Mouse (Mus musculus) stomach, embryonic 15.5 days (tissue): Measurements from ENCODE around the gene Bet1. TPM values are rescaled to one million over a fixed set of nuclear protein-coding genes. Genes with fewer than 3 reads are reported as not detected.

Source experiments
- ATAC-seq: fragments of 200-750 bp; cut with Nextera tagmentation; 2 replicates; pipeline ENCODE4 v1.8.0; 2017; ENCODE audit warnings: low read depth, moderate number of reproducible peaks, moderate TSS enrichment; ENCODE audit not compliant: insufficient read depth, low FRiP score
- H3K27ac ChIP-seq: fragments of 300-500 bp; sonication (generic); 2 replicates; pipeline ENCODE4 v1.5.1; 2015; ENCODE audit warnings: mild to moderate bottlenecking, inconsistent platforms
- H3K27me3 ChIP-seq: fragments of 300-500 bp; sonication (generic); replicated peaks from 2 replicates; pipeline ENCODE4 v1.6.1; 2015; ENCODE audit warnings: inconsistent platforms
- H3K36me3 ChIP-seq: fragments of 300-500 bp; sonication (generic); 2 replicates; pipeline ENCODE4 v1.6.1; 2015; ENCODE audit warnings: inconsistent platforms
- H3K4me1 ChIP-seq: fragments of 300-500 bp; sonication (generic); 2 replicates; pipeline ENCODE4 v1.6.1; 2015; ENCODE audit warnings: inconsistent platforms
- H3K4me2 ChIP-seq: fragments of 300-500 bp; sonication (generic); 2 replicates; pipeline ENCODE4 v1.6.1; 2015; ENCODE audit warnings: mild to moderate bottlenecking, inconsistent platforms
- H3K4me3 ChIP-seq: fragments of 300-500 bp; sonication (generic); replicated peaks from 2 replicates; pipeline ENCODE4 v1.5.1; 2015; ENCODE audit warnings: inconsistent platforms
- H3K9ac ChIP-seq: fragments of 300-500 bp; sonication (generic); 2 replicates; pipeline ENCODE4 v1.6.1; 2015; ENCODE audit warnings: inconsistent platforms
- H3K9me3 ChIP-seq: fragments of 300-500 bp; sonication (generic); 2 replicates; pipeline ENCODE4 v1.6.1; 2016; ENCODE audit warnings: inconsistent platforms
- WGBS: fragments of 180-500 bp; shearing (Covaris S2); methylation state at CpG from one replicate; pipeline ENCODE4 v1.1.7; 2015; 5-methylcytosine and 5-hydroxymethylcytosine counted together
- polyA plus RNA-seq: library from polyadenylated mRNA; unstranded; fragments of >200 nt; fragmentation: Nextera tagmentation; extraction: Ambion mirVana; gene quantifications from 2 replicates; pipeline ENCODE4 v1.2.1, GENCODE M21; 2015

Gene Bet1
- polyA plus RNA-seq: 76.0 and 76.9 TPM in 2 replicates

DNA sequence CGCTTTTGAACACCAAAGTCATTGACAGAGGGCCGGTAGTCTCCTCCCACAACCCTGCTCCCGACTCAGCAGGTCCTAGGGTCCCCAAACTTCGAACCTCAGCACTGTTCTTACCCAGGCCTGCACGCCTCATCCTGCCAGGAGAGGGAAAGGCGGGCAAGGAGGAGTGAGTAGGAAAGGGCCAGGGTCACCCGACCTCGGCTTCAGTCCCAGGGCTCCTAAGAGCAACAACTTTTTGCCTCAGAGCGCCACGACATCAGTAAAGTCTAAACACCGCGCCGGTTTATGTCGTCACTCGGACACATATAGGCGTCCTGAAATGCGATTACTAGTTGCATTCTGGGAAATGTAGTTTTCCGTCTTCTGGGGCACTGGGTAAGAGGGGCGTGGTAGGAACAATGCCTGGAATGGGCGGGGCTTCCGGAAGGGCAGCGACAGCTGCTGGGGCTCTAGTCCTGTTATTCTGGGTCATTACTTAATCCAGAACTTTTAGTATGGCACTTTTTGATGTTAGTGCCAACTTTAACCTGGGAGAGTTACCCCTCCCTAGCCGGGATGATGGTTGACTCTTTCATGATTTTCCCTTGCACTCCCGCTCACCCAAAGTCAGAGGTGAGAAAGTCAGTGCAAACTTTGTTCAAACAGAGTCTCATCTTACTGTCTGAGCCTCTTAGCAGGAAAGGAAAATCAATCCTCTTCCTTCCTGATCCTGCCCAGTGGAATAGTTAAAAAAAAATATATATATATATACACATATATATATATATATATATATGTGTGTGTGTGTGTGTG lies at the start of gene Bet1:
Gene Bet1, minus strand, starts transcription at position 310 of the 792 bp plus-strand sequence.
- Histone ChIP-seq H3K27me3 (no peaks in the 10 kb centered on the region), H3K36me3 (no peaks in the 10 kb centered on the region), H3K4me1 (0 out of 2 replicates have a peak, but pooled peaks cover 3% of the 10 kb centered on the region), H3K4me3 (peak within 1 kb of the TSS; percentile 87), H3K9me3 (no peaks in the 10 kb centered on the region), H3K9ac (peak within 1 kb of the TSS; percentile 67), H3K27ac (peak within 1 kb of the TSS; percentile 68), H3K4me2 (peak within 1 kb of the TSS; percentile 64)
- WGBS: under 1% methylated on average over 24 of the region's 24 CpGs
- ATAC-seq: peak; percentile 100

DNA sequence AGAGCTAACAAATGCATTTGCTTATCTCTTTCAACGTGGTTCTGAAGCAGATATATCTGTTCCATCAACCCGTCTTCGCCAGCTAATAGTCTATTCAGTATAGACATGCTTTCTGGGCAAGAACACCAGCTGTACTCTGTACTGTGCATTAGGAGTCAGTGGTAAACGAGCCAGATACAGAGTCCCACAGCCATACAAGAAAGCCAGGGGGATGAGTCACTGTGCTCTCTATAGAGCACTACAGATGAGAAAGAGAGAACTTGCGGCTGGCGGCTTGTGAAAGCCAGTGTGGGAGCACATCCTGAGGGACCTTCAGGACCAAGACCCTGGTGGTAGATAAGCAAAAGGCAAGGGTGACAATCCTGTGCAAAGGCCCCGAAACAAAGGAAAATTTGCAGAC lies 45.5 kb upstream of the Bet1 start:
- 64% methylated on average over 7 of the region's 7 CpGs for WGBS
- Histone ChIP-seq H3K27me3 (no peaks in the 10 kb centered on the region), H3K36me3 (no peaks in the 10 kb centered on the region), H3K27ac (no peak overlapping the region), H3K4me3 (no peak overlapping the region), H3K4me2 (no peak overlapping the region), H3K4me1 (no peaks in the 10 kb centered on the region), H3K9ac (no peak overlapping the region), H3K9me3 (no peaks in the 10 kb centered on the region)
- no peak for ATAC-seq

DNA sequence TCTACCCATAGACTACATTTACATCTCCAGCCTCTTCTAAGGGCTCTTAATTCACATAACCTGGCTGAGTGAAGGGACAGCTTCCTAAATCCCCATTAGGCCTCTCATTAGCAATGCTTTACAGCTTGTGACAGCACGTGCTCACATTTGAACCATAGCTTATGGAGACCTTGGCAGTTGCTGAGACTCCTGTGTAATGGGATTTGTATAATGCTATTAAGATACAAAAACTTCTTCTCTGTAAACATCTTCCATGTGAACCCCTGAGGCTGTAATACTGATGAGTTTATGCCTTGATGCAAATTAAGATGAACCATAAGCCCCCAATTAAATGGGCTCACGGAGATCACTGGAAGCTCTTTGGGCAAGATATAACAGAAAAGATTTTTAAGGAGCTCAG lies 44.4 kb upstream of the Bet1 start:
- no peak overlapping the region for H3K4me2 ChIP-seq
- WGBS: 62% methylated on average over 2 of the region's 2 CpGs

DNA sequence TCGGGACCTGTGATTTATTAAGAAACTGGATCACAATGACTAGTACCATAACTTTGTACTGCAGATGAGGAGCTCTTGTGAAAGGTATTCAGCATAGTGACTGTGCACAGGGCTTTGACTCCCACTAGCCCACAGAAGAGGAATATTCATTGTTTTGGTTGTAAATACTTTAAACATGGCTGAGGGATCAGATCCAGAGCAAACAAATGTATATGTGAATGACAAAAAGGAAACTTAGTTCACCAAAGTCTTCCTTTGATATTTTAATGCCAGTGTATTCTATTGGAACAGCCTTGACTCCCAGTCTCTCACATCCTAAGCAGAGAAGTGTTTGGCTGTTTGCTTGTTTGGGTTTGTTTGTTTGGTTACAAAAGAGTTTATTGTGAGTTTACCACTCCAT lies 31.8 kb upstream of the Bet1 start:
- H3K27ac ChIP-seq: no peak overlapping the region
- H3K36me3 ChIP-seq: no peaks in the 10 kb centered on the region
- H3K9me3 ChIP-seq: no peaks in the 10 kb centered on the region
- no peak overlapping the region for H3K4me3 ChIP-seq
- H3K4me1 ChIP-seq: no peaks in the 10 kb centered on the region
- no peak overlapping the region for H3K4me2 ChIP-seq
- H3K27me3 ChIP-seq: no peaks in the 10 kb centered on the region
- WGBS: 74% methylated on average over 1 of the region's 1 CpGs
- H3K9ac ChIP-seq: no peak overlapping the region
- ATAC-seq: no peak

More for the DNA sequence above, 44.4 kb upstream of the Bet1 start:
- no peaks in the 10 kb centered on the region for H3K36me3 ChIP-seq
- no peak overlapping the region for H3K9ac ChIP-seq
- no peak for ATAC-seq
- H3K4me1 ChIP-seq: no peaks in the 10 kb centered on the region
- H3K27ac ChIP-seq: no peak overlapping the region
- no peaks in the 10 kb centered on the region for H3K9me3 ChIP-seq
- no peaks in the 10 kb centered on the region for H3K27me3 ChIP-seq
- H3K4me3 ChIP-seq: no peak overlapping the region

DNA sequence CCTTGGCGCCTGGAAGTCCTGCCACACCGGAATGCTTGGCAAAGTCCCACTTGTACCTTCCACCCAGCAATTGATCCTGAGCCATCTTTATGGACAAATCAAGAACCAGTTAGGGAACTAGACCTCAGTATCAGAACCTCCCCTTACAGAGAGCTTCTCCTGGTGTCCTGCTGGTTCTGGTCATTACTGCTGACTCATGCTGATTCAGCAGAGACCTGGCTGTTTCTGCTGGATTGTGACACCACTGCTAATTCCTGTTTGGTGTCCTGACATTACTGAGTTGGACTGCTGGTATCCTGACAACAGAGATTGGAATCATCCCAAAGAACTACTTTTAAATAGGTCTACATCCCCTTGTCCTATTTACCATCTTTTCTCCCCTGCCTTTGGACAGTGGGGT lies 3.7 kb upstream of the Bet1 start:
- H3K27ac ChIP-seq: no peak overlapping the region
- no peaks in the 10 kb centered on the region for H3K27me3 ChIP-seq
- H3K9ac ChIP-seq: no peak overlapping the region
- no peaks in the 10 kb centered on the region for H3K36me3 ChIP-seq
- H3K4me2 ChIP-seq: no peak overlapping the region
- no peak overlapping the region for H3K4me3 ChIP-seq
- 0 out of 2 replicates have a peak, but pooled peaks cover under 1% of the 10 kb centered on the region for H3K4me1 ChIP-seq
- WGBS: 83% methylated on average over 2 of the region's 2 CpGs
- no peak for ATAC-seq
- H3K9me3 ChIP-seq: no peaks in the 10 kb centered on the region

DNA sequence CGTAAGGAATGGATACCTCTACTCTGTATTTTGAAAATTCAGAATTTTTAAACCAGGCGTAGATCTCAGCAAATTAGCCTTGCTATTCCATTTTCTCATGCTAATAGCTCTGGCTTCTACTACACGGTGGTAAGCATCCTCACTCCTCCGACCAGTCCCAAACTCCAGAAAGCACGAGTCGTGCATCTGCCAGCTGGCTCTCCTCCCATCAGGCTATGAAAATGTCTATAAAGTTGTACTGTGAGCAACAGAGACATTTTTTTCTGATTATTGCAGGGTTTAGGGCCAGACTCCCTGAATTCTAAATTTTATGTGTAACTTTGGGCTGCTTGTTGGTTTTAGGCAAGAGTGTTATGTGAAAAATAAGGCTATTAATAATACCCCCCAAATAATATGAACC lies 14.5 kb downstream of the Bet1 start:
- Histone ChIP-seq H3K36me3 (no peaks in the 10 kb centered on the region), H3K27me3 (no peaks in the 10 kb centered on the region), H3K9ac (no peak overlapping the region), H3K27ac (no peak overlapping the region), H3K4me2 (no peak overlapping the region), H3K4me3 (no peak overlapping the region), H3K9me3 (no peaks in the 10 kb centered on the region), H3K4me1 (no peaks in the 10 kb centered on the region)
- WGBS: 68% methylated on average over 6 of the region's 6 CpGs
- no peak for ATAC-seq

DNA sequence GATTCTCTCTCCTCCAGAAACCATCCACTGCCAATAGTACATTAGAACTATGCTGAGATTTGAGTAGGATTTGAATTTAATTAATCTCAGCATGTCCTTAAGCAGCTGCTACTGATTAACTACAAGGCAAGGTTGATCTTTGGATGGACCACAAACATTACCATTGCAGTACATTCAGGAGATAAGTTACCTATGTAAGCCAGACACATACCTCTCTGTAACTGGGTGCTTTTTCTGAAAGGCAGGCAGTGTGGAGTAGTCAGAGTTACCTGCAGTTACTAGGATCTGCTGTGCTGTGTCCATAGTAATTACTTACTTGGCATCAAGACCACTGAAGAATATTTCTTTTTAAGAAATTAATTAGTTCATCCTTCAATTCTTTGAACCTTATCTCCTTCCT lies 17.1 kb downstream of the Bet1 start:
- no peaks in the 10 kb centered on the region for H3K36me3 ChIP-seq
- no peak for ATAC-seq
- H3K4me2 ChIP-seq: no peak overlapping the region
- no peaks in the 10 kb centered on the region for H3K4me1 ChIP-seq
- H3K4me3 ChIP-seq: no peak overlapping the region
- no peaks in the 10 kb centered on the region for H3K27me3 ChIP-seq
- no peaks in the 10 kb centered on the region for H3K9me3 ChIP-seq
- H3K27ac ChIP-seq: no peak overlapping the region
- no peak overlapping the region for H3K9ac ChIP-seq

DNA sequence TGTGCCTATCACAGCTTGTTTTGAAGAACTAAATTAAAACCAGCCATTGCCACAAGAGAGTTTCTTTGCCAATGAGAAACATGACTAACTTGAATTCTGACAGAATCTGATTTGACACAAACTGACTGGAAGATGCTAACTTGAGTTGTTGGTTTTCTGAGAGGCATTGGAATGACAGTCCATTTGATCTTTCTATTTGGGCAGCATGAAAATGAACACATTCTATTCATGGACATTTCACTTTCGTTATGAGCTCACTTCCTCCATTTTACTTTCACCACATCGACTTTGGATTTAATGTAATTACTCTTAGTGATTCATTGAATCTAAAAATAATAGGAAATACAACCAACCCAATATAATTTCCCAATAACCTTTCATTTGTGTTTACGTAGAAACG lies 32.4 kb downstream of the Bet1 start:
- Histone ChIP-seq H3K4me2 (no peak overlapping the region), H3K27ac (no peak overlapping the region), H3K9me3 (no peaks in the 10 kb centered on the region), H3K27me3 (no peaks in the 10 kb centered on the region), H3K4me3 (no peak overlapping the region), H3K4me1 (no peaks in the 10 kb centered on the region), H3K9ac (no peak overlapping the region), H3K36me3 (no peaks in the 10 kb centered on the region)
- ATAC-seq: no peak
- WGBS: 80% methylated on average over 4 of the region's 4 CpGs

DNA sequence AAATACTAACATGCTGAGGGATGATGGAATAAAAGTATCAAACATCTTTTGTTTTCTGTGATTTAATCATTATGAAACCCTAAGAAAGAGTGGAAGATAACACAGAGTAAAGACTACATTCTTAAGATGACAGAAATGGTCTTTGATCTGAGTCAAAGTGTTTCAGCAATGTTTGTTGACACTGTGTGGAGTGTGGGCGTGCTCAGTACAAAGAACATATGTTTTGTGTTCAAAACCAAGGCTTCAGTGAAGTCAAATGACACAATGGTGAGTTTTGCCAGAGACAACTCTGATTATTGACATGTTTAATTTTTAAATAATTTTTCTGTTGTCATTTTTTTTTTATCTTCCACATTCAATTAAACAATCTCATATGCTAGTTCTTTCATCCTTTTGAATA lies 33.9 kb downstream of the Bet1 start:
- no peak for ATAC-seq
- WGBS: 32% methylated on average over 1 of the region's 1 CpGs

DNA sequence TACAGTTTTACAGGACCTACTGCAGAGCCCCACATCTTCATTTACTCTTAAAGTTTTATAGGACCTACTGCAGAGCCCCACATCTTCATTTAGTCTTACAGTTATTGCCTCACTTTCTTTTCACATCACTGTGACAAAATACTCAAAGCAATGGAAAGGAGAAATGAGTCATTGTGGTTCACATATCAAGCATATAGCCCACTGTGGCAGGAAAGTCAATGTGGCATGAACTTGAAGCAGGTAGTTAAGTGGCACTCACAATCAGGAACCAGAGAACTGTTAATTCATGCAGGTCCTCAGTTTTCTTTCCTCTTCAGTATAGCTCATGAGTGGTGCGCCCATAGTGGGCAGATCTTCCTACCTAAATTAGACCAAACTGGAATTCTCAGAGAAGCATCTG lies 39.6 kb downstream of the Bet1 start:
- Histone ChIP-seq H3K4me2 (no peak overlapping the region), H3K36me3 (no peaks in the 10 kb centered on the region), H3K9ac (no peak overlapping the region), H3K4me3 (no peak overlapping the region), H3K27me3 (no peaks in the 10 kb centered on the region), H3K9me3 (no peaks in the 10 kb centered on the region), H3K27ac (no peak overlapping the region), H3K4me1 (no peaks in the 10 kb centered on the region)
- WGBS: 87% methylated on average over 1 of the region's 1 CpGs
- ATAC-seq: no peak

More for the DNA sequence above, 33.9 kb downstream of the Bet1 start:
- Histone ChIP-seq H3K9ac (no peak overlapping the region), H3K4me1 (no peaks in the 10 kb centered on the region), H3K27ac (no peak overlapping the region), H3K4me2 (no peak overlapping the region), H3K36me3 (no peaks in the 10 kb centered on the region), H3K9me3 (no peaks in the 10 kb centered on the region), H3K4me3 (no peak overlapping the region), H3K27me3 (no peaks in the 10 kb centered on the region)

DNA sequence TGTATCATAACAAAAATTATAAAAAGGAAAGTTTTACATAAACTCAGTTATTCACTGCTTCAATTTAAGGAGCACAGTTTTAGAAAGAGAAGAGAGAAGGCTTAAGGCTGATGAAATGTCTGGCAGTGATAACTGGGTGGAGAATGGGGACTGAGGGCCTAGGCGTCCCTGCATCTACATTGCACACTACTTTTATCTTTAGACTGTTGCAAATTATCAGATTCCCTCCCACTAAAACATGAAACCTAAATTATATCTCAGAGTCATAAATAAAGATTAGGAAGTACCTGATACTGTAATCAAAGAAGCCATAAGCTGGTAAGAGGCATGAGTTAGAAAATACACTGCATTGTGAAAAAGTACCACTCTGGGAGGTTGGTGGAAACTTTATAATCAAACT lies 45.0 kb downstream of the Bet1 start:
- no peak overlapping the region for H3K9ac ChIP-seq
- H3K4me1 ChIP-seq: no peaks in the 10 kb centered on the region
- ATAC-seq: no peak
- no peaks in the 10 kb centered on the region for H3K9me3 ChIP-seq
- H3K36me3 ChIP-seq: no peaks in the 10 kb centered on the region
- WGBS: 68% methylated on average over 1 of the region's 1 CpGs
- no peak overlapping the region for H3K4me2 ChIP-seq
- H3K27me3 ChIP-seq: no peaks in the 10 kb centered on the region
- H3K4me3 ChIP-seq: no peak overlapping the region
- H3K27ac ChIP-seq: no peak overlapping the region

DNA sequence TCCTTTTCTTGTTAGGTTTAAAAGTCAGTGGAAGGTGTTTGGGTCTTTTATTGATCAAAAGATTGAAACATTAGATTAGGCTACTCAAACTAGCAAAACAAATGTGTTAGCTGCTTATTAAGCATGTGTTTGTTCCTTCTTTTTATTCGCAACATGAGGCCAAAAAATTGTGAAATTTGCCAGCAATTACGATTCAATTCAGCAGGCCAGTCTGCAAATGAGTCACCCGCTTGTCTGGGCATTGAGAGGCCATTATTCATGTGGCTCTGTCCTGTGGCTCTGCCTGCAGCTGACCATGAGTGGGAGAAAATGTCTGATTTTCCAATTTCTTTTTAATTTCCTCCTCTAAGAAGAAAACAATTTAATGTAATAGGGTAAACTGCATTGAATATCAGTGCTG lies 55.8 kb downstream of the Bet1 start:
- no peaks in the 10 kb centered on the region for H3K4me1 ChIP-seq
- no peak overlapping the region for H3K4me2 ChIP-seq
- no peak for ATAC-seq
- H3K27me3 ChIP-seq: no peaks in the 10 kb centered on the region
- no peak overlapping the region for H3K27ac ChIP-seq
- H3K36me3 ChIP-seq: no peaks in the 10 kb centered on the region
- no peaks in the 10 kb centered on the region for H3K9me3 ChIP-seq
- 75% methylated on average over 3 of the region's 3 CpGs for whole genome bisulfite sequencing
- no peak overlapping the region for H3K9ac ChIP-seq
- H3K4me3 ChIP-seq: no peak overlapping the region
